ENCODE assay signal across 16 mouse cellular contexts in genomic region chr7:139791601-139792000, GRCm38 (mm10). TPM values are rescaled to one million over a fixed set of nuclear protein-coding genes. Genes with fewer than 3 reads are reported as not detected.
A peak's percentile ranks its signal among the peaks of the same experiment; 100 is the strongest.
DNase-seq lines count a peak whose midpoint lies in the region.
"Had no signal": no experiment of that assay in that cellular context is flagged by ENCODE, and none has a peak within 500 bp of the region (broad histone marks: within the 10 kb centered on the region; RNA-seq: fewer than 3 reads in every experiment).

No protein-coding gene starts in this region.

- peak; percentile 24 to 25 for DNase-seq in layer of hippocampus, adult 18-20 months (ENCODE audit: low spot score in 2 of 2)
- DNase-seq in layer of hippocampus, adult 9-10 months (ENCODE audit: low spot score): no peak
- DNase-seq in right cerebral cortex, adult 18-20 months: peak; percentile 55
- DNase-seq in right cerebral cortex, postnatal 14 days: no peak
- DNase-seq in layer of hippocampus, adult 9-11 months: peak; percentile 64
- no peak for DNase-seq in thymus, postnatal 25 days
- DNase-seq in gastrocnemius, postnatal 25 days: no peak
- DNase-seq: adrenal gland, adult 8-10 months; gastrocnemius, adult 2 months; kidney, postnatal 14 days; liver, postnatal 0 days; thymus, adult 18-20 months; thymus, postnatal 4 days had no signal

RNA-seq across cellular contexts. Expression of gene Adgra1, which starts 42.4 kb away (rescaled TPM):
- total RNA-seq in layer of hippocampus, adult 18-20 months (2021): 10 to 100 TPM; 44.0 to 60.0 TPM
- under 1 TPM in 1 of 2 experiments, not detected in 1; 0.10 TPM for total RNA-seq in gastrocnemius, postnatal 25 days (2021)
- total RNA-seq: common myeloid progenitor, adult 5-6 weeks; granulocyte monocyte progenitor cell, adult 5-6 weeks; hematopoietic stem cell, adult 5-6 weeks had no signal

Comparison
In these comparisons a context has a peak if more than half of its experiments do, and no peak if none do; other contexts are left out.
1. DNase-seq: peak in layer of hippocampus, adult 18-20 months (2 of 2), right cerebral cortex, adult 18-20 months (single experiment) and layer of hippocampus, adult 9-11 months (single experiment); none in layer of hippocampus, adult 9-10 months (single experiment), right cerebral cortex, postnatal 14 days (single experiment), thymus, postnatal 25 days (single experiment) and gastrocnemius, postnatal 25 days (single experiment).
2. RNA of gene Adgra1, which starts 42.4 kb away (total RNA-seq): 44.0 to 60.0 TPM in layer of hippocampus, adult 18-20 months; 0.10 TPM in gastrocnemius, postnatal 25 days; every median in the first group is over 10 times any median in the second.